15 mouse cellular contexts compared by ENCODE assay signal in the genomic region with DNA sequence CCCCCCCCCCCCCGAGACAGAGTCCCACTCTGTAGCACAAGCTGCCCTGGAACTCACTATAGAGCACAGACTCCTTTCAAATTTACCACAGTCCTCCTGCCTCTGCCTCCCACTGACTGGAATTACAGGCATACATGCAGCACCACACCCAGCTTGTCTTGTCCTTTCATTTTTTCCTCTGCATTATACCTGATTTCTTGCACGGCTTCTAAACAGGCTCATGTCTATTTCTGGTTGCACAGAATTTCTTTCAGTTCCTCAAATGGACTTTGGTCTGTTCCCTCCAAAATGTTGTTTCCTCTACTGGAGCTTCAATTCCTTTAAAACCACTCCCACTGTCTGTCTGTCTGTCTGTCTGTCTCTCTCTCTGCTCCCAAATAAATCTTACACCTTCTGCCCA. TPM values are rescaled to one million over a fixed set of nuclear protein-coding genes. Genes with fewer than 3 reads are reported as not detected.
DNase-seq lines count a peak whose midpoint lies in the region; ATAC-seq and TF ChIP-seq lines count a peak whose summit lies in the region.
"Had no signal": no experiment of that assay in that cellular context is flagged by ENCODE, and none has a peak within 500 bp of the region (broad histone marks: within the 10 kb centered on the region; RNA-seq: fewer than 3 reads in every experiment).

No protein-coding gene starts in this region.

- H3K4me2 ChIP-seq in liver, postnatal 0 days (ENCODE audit: low read depth, low read length), result peak overlapping the region; percentile 36
- H3K4me2 ChIP-seq: embryonic facial prominence, embryonic 12.5 days; neural tube, embryonic 12.5 days had no signal

- TF ChIP-seq EP300 in liver, postnatal 0 days (IDR thresholded peaks at IDR 0.05; ENCODE audit: low read depth), result no peak

- H3K9me3 ChIP-seq in liver, postnatal 0 days (ENCODE audit: low read length), result no peaks in the 10 kb centered on the region
- H3K9me3 ChIP-seq in hindbrain, embryonic 10.5 days, result no peaks in the 10 kb centered on the region
- H3K9me3 ChIP-seq: neural tube, embryonic 12.5 days had no signal

- peaks cover 10% of the 10 kb centered on the region; the same call in 1 of the 2 replicates for H3K4me1 ChIP-seq in spleen, adult 2 months (ENCODE audit: control insufficient read depth, insufficient read depth, insufficient read length)
- peaks cover 2% of the 10 kb centered on the region; the same call in 1 of the 2 replicates for H3K4me1 ChIP-seq in liver, postnatal 0 days (ENCODE audit: insufficient read depth)
- 0 out of 2 replicates have a peak, but pooled peaks cover 5% of the 10 kb centered on the region for H3K4me1 ChIP-seq in hindbrain, embryonic 10.5 days (replicated peaks)
- H3K4me1 ChIP-seq: embryonic facial prominence, embryonic 12.5 days; neural tube, embryonic 12.5 days had no signal

- no peak for TF ChIP-seq CTCF in spleen, adult 2 months (IDR thresholded peaks at IDR 0.05; ENCODE audit: extremely low read depth, insufficient read depth, insufficient read length, insufficient replicate concordance)
- TF ChIP-seq CTCF in liver, postnatal 0 days (IDR thresholded peaks at IDR 0.05; ENCODE audit: low read depth), result no peak

- H3K9ac ChIP-seq in liver, postnatal 0 days (replicated peaks), result no peak overlapping the region
- H3K9ac ChIP-seq: embryonic facial prominence, embryonic 12.5 days; neural tube, embryonic 12.5 days had no signal

- 0 out of 2 replicates have a peak, but pooled peaks have one; percentile 15 for ATAC-seq in common myeloid progenitor, adult 5-6 weeks (replicated peaks; ENCODE audit: low read depth, poor library complexity, severe bottlenecking)
- no peak for ATAC-seq in liver, postnatal 0 days
- no peak for ATAC-seq in CD4-positive, CD25-positive, alpha-beta regulatory T cell, adult 4 months
- ATAC-seq: midbrain, embryonic 16.5 days had no signal

- no peak for DNase-seq in spleen, adult 2 months (ENCODE audit: low read depth in 1 of 2, low spot score in 2 of 2)
- no peak for DNase-seq in spleen, postnatal 10 days (ENCODE audit: low spot score in 2 of 2)
- no peak for DNase-seq in liver, postnatal 0 days
- DNase-seq in gastrocnemius, postnatal 25 days, result no peak
- no peak for DNase-seq in hindbrain, embryonic 10.5 days (ENCODE audit: low spot score)
- DNase-seq: adrenal gland, adult 2 months; cerebellum, adult 9-11 months; lung, postnatal 10 days; retina, postnatal 1 day had no signal

- H3K27me3 ChIP-seq in spleen, adult 2 months (ENCODE audit: control insufficient read depth, insufficient read depth, low read length), result no peaks in the 10 kb centered on the region
- no peaks in the 10 kb centered on the region for H3K27me3 ChIP-seq in liver, postnatal 0 days (ENCODE audit: insufficient read depth, low read length)
- no peaks in the 10 kb centered on the region for H3K27me3 ChIP-seq in hindbrain, embryonic 10.5 days (ENCODE audit: insufficient read depth, poor library complexity, severe bottlenecking)
- H3K27me3 ChIP-seq: embryonic facial prominence, embryonic 12.5 days; neural tube, embryonic 12.5 days had no signal

- H3K27ac ChIP-seq in spleen, adult 2 months (ENCODE audit: insufficient read depth, low read length), result peak overlapping the region; percentile 77
- peak overlapping the region; percentile 35; the same call in 1 of the 2 replicates for H3K27ac ChIP-seq in liver, postnatal 0 days (ENCODE audit: low read depth)
- H3K27ac ChIP-seq in hindbrain, embryonic 10.5 days, result no peak overlapping the region
- H3K27ac ChIP-seq: embryonic facial prominence, embryonic 12.5 days; layer of hippocampus, adult 2 months; neural tube, embryonic 12.5 days had no signal

- TF ChIP-seq POLR2A in spleen, adult 2 months (IDR thresholded peaks at IDR 0.05; ENCODE audit: low read depth, low read length), result no peak

- H3K4me3 ChIP-seq in spleen, adult 2 months (ENCODE audit: extremely low read depth, insufficient read depth, insufficient read length), result peak overlapping the region; percentile 41
- peak overlapping the region; percentile 5 for H3K4me3 ChIP-seq in liver, postnatal 0 days (ENCODE audit: low read depth, low read length)
- H3K4me3 ChIP-seq in hindbrain, embryonic 10.5 days, result no peak overlapping the region
- H3K4me3 ChIP-seq: embryonic facial prominence, embryonic 12.5 days; layer of hippocampus, adult 2 months; neural tube, embryonic 12.5 days had no signal

- no peaks in the 10 kb centered on the region for H3K36me3 ChIP-seq in spleen, adult 2 months (ENCODE audit: control insufficient read depth, insufficient read depth, low read length)
- H3K36me3 ChIP-seq in liver, postnatal 0 days (replicated peaks; ENCODE audit: insufficient read depth, low read length), result no peaks in the 10 kb centered on the region
- no peaks in the 10 kb centered on the region for H3K36me3 ChIP-seq in hindbrain, embryonic 10.5 days
- H3K36me3 ChIP-seq: embryonic facial prominence, embryonic 12.5 days; neural tube, embryonic 12.5 days had no signal

- WGBS in spleen, adult 2 months, result 6% methylated on average over 2 of the region's 2 CpGs
- 8% methylated on average over 1 of the region's 2 CpGs for WGBS in liver, postnatal 0 days (ENCODE audit: insufficient replicate concordance)
- 86% methylated on average over 1 of the region's 2 CpGs for WGBS in hindbrain, embryonic 10.5 days

RNA-seq across cellular contexts. Expression of gene Ep300, which starts 16.6 kb away (rescaled TPM):
- polyA plus RNA-seq in spleen, adult 2 months (2012; rRNA removed), result 37.6 and 39.3 TPM in 2 replicates
- 37.0 and 45.9 TPM in 2 replicates for total RNA-seq in common myeloid progenitor, adult 5-6 weeks (2017)
- polyA plus RNA-seq in liver, postnatal 0 days (2015; fragmentation: Nextera tagmentation; extraction: Ambion mirVana), result 4.5 and 5.1 TPM in 2 replicates
- total RNA-seq in gastrocnemius, postnatal 25 days (2021), result 10 to 100 TPM; 26.9 to 34.6 TPM
- polyA plus RNA-seq in hindbrain, embryonic 10.5 days (2016; fragmentation: Nextera tagmentation; extraction: Ambion mirVana), result 17.7 and 20.4 TPM in 2 replicates
- 10 to 100 TPM; 15.9 to 18.2 TPM for polyA plus RNA-seq in CD4-positive, CD25-positive, alpha-beta regulatory T cell, adult 4 months (2017; shearing (Covaris generic))
